Mouse (Mus musculus) thymus, postnatal 36 days (tissue): ENCODE data around the gene Nfkbie.

ENCODE experiments used
- DNase-seq, 2 experiments: peaks; one replicate each; pipeline ENCODE4 v3.0.0; 2022; ENCODE audit warnings: mixed read lengths in 2 of 2

Nfkbie gene

GRCm38 (mm10) chr17:45544001-45544872, 11.3 kb upstream of the Nfkbie start:
- DNase-seq, result no peak

- no peak for DNase-seq
Observed at GRCm38 (mm10) chr17:45544873-45545277, 10.6 kb upstream of the Nfkbie start.

GRCm38 (mm10) chr17:45545278-45545961, 10.1 kb upstream of the Nfkbie start:
- DNase-seq, result no peak

GRCm38 (mm10) chr17:45546941-45547340, 8.6 kb upstream of the Nfkbie start:
- DNase-seq, result no peak

DNA sequence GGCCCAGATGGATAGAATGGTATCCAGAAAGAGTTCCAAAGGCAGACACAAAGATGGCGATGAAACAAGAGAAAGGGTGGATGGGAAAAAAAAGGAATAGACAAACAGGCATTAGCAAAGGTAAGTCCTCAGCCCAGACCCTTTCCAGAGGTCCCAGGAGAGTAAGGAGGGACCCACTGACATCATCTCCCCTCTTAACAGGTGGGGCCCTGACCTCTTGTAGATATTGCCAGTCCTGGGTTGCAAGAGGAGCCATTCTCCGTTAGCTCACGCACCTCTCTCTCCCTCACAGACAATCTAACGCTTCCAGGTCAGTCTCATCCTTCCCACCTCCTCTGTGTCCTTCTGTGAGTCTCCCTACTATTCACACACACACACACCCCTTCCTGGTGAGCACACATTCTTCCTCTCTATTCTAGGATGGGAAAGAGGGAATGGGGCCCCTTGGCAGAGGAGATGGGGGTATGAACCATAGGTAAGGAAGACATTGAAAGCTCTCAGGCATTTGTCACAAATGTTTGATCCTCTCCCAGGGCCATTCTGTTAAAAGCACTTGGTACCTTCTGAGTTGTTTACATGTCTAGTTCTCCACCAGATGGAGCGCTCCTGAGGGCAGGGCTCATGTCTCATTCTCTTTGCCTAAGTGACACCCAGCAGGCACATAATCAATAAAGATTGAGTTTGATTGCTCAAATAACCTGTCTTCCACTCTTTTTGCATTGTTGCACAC, 7.9 kb upstream of the Nfkbie start:
- DNase-seq, result no peak

DNA sequence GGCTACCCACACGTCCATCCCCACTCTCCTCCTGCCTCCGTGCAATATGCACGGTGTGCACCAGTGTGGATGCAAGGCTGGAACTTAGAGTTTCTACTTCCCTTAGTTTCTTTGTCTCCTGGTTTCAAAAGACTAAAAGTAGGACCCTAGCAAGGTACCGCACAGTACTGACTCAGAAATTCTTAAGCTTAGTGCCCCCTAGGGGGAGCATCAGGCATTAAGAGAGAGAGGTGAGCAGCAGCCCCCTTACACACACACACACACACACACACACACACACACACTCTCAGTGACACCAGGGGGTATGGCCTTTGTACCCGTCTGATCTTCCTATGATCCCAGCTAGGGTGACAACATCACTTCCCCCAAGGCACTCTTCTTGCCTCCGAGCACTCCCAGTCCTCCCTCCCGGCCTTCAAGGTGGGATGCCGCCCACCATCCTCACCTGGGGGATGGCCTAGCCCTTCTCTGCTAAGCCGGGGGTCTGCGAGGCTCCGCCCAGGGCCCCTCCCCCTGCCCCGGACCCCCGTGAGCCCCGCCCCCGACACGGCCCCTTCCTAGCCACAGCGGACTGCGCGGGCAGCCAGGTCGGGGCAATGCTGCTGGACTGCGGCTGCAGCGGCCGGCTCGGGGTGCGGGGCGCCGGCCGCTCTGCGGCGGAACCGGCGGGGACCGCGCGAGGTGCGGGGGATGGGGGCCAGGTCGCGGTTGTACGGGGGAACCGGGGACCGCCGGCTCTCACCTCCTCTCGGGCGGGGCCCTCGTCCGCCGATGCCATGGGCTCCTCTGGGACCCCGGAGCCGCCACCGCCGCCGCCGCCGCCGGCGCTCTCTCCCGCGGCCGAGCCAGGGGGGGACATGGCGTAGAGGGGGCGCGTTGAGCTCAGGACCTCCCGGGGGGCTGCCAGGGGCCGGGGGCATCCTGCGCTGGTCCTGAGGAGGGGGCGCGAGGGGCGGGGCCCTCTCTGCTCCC, 6.7 kb upstream of the Nfkbie start:
- DNase-seq, result peak; percentile 46 to 55

GRCm38 (mm10) chr17:45549617-45550181, 5.8 kb upstream of the Nfkbie start, which contains the start of gene Tmem151b:
Gene Tmem151b (minus strand): TSS chr17:45549677.
- peak; percentile 50 to 73 for DNase-seq

- DNase-seq, result no peak
Observed at GRCm38 (mm10) chr17:45550253-45550652, 5.2 kb upstream of the Nfkbie start.

DNA sequence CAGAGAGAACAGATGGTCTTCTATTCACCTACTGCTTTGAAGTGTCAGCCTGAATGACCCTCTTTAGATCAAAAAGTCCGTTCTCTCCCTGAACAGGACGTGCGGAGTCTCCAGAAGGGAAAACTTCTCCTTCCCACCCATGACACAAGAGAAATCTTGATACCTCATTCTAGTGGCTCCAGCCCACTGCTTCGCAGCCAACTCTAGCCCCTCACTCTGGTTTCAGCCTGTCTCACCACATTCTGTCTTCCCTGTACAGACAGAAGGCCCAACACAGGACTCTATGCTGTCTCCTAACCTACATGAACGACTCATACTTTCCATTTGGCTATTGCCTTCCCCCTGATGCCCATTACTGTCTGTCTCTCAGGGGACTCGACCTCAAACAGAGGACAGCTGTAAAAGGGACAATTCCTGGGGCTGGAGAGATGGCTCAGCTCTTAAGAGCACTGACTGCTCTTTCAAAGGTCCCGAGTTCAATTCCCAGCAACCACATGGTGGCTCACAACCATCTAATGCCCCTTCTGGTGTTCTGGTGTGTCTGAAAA, 4.2 kb upstream of the Nfkbie start:
- DNase-seq, result no peak

GRCm38 (mm10) chr17:45551816-45552451, 3.6 kb upstream of the Nfkbie start:
- DNase-seq, result peak; percentile 86 to 87

GRCm38 (mm10) chr17:45553065-45553464, 2.4 kb upstream of the Nfkbie start:
- no peak for DNase-seq

GRCm38 (mm10) chr17:45554420-45554819, 1.1 kb upstream of the Nfkbie start:
- DNase-seq, result peak in 1 of 2 experiments; percentile 10

DNA sequence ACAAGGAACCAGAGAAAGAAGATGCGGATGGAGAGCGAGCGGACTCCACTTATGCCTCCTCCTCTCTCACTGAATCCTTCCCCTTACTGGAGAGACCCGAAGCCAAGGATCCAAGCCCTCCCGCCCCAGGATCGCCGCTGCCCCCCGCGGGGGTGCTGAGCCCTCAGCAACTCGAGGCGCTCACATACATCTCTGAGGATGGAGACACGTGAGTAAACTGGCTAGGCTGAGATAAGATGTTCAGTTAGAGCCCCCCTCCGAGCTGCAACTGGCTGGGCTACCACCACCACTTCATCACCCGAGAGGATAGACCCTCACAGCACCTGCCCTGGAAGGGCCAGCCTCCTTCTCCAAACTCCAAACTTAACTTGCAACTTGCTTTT, 595 bp downstream of the Nfkbie start:
- DNase-seq, result peak in 1 of 2 experiments; percentile 50

DNA sequence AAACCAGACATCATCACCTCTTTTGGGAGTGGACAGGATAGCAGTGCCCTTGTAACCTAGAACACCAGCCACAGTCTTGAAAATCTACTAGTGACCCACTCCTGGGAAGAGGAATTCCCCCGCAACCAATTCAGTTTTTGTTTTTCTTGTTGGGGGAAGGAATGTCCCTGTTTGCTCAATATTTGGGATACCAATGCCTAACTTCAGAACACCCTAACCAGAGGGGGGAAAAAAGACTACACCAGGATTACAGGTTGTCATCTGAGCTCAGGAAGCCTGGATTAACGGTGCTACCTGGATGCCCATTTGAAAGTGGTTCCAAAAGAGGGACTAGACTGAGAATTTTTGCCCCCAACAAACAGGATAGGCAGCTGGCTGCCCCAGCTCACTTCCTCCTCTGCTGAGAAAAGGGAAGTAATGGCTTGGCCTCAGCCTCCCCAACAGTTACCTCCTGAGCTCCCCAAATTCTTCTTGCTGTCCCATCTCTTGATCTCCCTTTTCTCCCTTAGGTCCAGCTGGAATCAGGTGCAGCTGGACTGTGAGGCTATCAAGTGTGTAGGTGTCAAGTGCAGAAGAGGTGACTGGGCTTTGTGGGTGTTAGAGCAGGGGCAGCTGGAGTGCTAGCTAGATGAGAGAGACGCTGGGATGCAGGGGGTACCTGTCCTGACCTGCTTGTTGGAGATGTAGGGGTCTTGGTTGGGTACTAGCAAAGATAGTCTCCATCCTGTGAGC, 1.2 kb downstream of the Nfkbie start:
- peak in 1 of 2 experiments; percentile 40 for DNase-seq

GRCm38 (mm10) chr17:45557246-45557824, 1.8 kb downstream of the Nfkbie start:
- DNase-seq, result peak; percentile 53 to 63

DNA sequence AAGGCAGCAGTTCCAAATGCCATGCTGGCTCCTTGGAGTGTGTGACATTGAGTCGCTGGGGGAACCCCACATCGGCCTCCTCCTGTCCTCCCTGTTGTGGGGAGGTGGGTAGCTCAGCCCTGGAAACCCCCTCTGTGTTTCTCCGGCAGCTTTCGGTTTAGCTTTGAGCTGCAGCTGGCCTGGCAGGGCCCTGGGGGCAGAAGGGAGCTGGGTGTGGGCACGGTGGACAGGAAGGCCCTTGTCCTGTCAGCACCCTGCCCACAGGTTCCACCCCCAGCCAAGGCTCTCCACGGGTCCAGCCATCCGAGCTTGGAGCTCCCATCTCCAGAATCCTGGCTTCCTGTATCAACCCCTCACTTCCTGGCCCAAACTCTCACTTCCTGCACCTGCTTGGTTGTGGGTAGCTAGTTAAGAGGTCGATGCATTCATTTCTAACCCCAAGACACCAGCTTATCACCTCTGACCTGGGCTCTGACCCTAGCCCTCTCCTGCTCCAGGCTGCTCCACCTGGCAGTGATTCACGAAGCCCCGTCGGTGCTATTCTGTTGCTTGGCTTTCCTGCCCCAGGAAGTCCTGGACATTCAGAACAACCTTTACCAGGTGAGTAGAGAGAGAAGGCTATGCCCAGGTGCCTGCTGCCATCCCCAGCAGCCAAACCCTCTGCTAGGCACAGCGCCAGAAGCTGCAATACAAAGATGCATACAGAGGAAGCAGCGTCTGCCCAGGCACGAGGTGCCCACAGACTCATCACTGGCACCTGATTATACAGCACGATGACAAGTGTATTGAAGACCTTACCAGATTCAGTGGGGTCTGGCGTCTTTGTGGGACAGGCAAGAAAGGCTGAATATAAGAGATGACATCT, 2.7 kb downstream of the Nfkbie start:
- peak; percentile 52 to 63 for DNase-seq

GRCm38 (mm10) chr17:45559732-45560525, 4.4 kb downstream of the Nfkbie start:
- no peak for DNase-seq

- DNase-seq, result peak in 1 of 2 experiments; percentile 21
Observed at GRCm38 (mm10) chr17:45563216-45563615, 7.7 kb downstream of the Nfkbie start.
